Mouse (Mus musculus) kidney, embryonic 16.5 days (tissue): ENCODE data around the gene Zkscan16. TPM values are rescaled to one million over a fixed set of nuclear protein-coding genes. Genes with fewer than 3 reads are reported as not detected.
A peak's percentile ranks its signal among the peaks of the same experiment; 100 is the strongest.

Experiments used
- ATAC-seq: fragments of 200-750 bp; cut with Nextera tagmentation; 2 replicates; pipeline ENCODE4 v1.8.0; 2017; ENCODE audit warnings: moderate TSS enrichment; ENCODE audit not compliant: low FRiP score, low TSS enrichment
- H3K27ac ChIP-seq: fragments of 300-500 bp; sonication (generic); 2 replicates; pipeline ENCODE4 v1.5.1; 2014; ENCODE audit warnings: low read length
- H3K27me3 ChIP-seq: fragments of 300-500 bp; sonication (generic); 2 replicates; pipeline ENCODE4 v1.6.1; 2014; ENCODE audit warnings: low read length, control low read depth, mixed read lengths; ENCODE audit not compliant: insufficient read depth
- H3K36me3 ChIP-seq: fragments of 300-500 bp; sonication (generic); 2 replicates; pipeline ENCODE4 v1.6.1; 2014; ENCODE audit warnings: low read length, control low read depth, mixed read lengths; ENCODE audit not compliant: insufficient read depth
- H3K4me1 ChIP-seq: fragments of 300-500 bp; sonication (generic); 2 replicates; pipeline ENCODE4 v1.6.1; 2014; ENCODE audit warnings: low read length, control low read depth, mixed read lengths; ENCODE audit not compliant: insufficient read depth
- H3K4me2 ChIP-seq: fragments of 300-500 bp; sonication (generic); replicated peaks from 2 replicates; pipeline ENCODE4 v1.6.1; 2014; ENCODE audit warnings: low read depth, low read length
- H3K4me3 ChIP-seq: fragments of 300-500 bp; sonication (generic); 2 replicates; pipeline ENCODE4 v1.5.1; 2014; ENCODE audit warnings: mild to moderate bottlenecking, low read length
- H3K9ac ChIP-seq: fragments of 300-500 bp; sonication (generic); replicated peaks from 2 replicates; pipeline ENCODE4 v1.6.1; 2014; ENCODE audit warnings: low read length
- H3K9me3 ChIP-seq: fragments of 300-500 bp; sonication (generic); 2 replicates; pipeline ENCODE4 v1.6.1; 2016; ENCODE audit warnings: low read length, control low read depth
- WGBS: fragments of 180-500 bp; shearing (Covaris S2); extraction: QIAGEN DNeasy Blood & Tissue Kit; methylation state at CpG from one replicate; pipeline ENCODE4 v1.1.7; 2014; 5-methylcytosine and 5-hydroxymethylcytosine counted together
- polyA plus RNA-seq: library from polyadenylated mRNA; unstranded; fragments of >200 nt; fragmentation: Nextera tagmentation; extraction: Ambion mirVana; gene quantifications from 2 replicates; pipeline ENCODE4 v1.2.1, GENCODE M21; 2015

Zkscan16 gene
- polyA plus RNA-seq, 1 experiment from 2014 or later: 0.46 TPM

DNA sequence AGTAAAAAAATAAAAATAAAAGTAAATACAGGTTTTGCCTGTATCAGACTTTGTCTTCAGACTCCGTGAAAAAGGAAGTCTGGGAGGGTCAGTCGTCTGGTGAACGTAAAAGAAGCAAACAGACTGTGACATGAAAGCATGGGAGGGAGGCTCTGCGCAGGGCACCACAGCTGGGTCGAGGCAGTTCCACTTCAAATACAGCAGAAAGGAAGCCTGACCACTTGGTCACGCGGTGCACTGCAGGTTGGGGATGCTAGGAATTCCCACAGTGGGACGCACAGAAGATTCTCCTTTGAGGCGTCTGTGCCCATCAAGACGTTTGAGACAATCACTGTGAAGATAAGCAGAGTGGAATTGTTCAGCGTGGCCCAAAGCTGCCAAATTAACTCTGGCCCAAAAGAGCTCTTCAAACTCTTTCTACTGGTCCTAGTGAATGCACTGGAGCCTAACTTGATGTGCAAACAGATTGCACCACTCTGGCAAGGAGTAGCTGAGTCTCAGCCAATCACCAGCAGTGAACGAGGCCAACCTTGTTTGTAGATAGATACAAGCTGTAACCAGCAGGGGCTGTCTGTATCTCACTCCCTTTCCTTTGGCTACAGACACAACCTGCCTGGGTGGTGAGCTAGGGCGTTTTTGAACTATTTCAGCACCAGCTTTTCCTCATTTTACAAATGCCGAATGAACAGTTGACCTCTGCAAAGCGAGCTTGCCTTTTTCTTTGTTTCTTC lies 8.5 kb upstream of the Zkscan16 start:
- Histone ChIP-seq H3K4me1 (peaks cover 5% of the 10 kb centered on the region; the same call in 1 of the 2 replicates), H3K9ac (no peak overlapping the region), H3K4me3 (no peak overlapping the region), H3K36me3 (no peaks in the 10 kb centered on the region), H3K4me2 (no peak overlapping the region), H3K27ac (no peak overlapping the region), H3K9me3 (0 out of 2 replicates have a peak, but pooled peaks cover 6% of the 10 kb centered on the region), H3K27me3 (no peaks in the 10 kb centered on the region)
- 35% methylated on average over 15 of the region's 15 CpGs for WGBS
- peak; percentile 85; the same call in 1 of the 2 replicates for ATAC-seq

- H3K4me3 ChIP-seq: no peak overlapping the region
- no peak overlapping the region for H3K4me2 ChIP-seq
- 0 out of 2 replicates have a peak, but pooled peaks cover 6% of the 10 kb centered on the region for H3K9me3 ChIP-seq
- no peak overlapping the region for H3K9ac ChIP-seq
- no peak overlapping the region for H3K27ac ChIP-seq
- H3K27me3 ChIP-seq: no peaks in the 10 kb centered on the region
- no peak for ATAC-seq
- H3K36me3 ChIP-seq: no peaks in the 10 kb centered on the region
- WGBS: 63% methylated on average over 3 of the region's 3 CpGs
- H3K4me1 ChIP-seq: peaks cover 5% of the 10 kb centered on the region; the same call in 1 of the 2 replicates
These were observed 7.6 kb upstream of the Zkscan16 start for GRCm38 (mm10) chr4:58935846-58936245.

- Histone ChIP-seq H3K4me1 (peaks cover 8% of the 10 kb centered on the region), H3K27ac (no peak overlapping the region), H3K4me2 (no peak overlapping the region), H3K4me3 (no peak overlapping the region), H3K9ac (no peak overlapping the region), H3K27me3 (no peaks in the 10 kb centered on the region), H3K9me3 (no peaks in the 10 kb centered on the region), H3K36me3 (no peaks in the 10 kb centered on the region)
- no peak for ATAC-seq
These were observed 1.8 kb upstream of the Zkscan16 start for GRCm38 (mm10) chr4:58941638-58942037.

DNA sequence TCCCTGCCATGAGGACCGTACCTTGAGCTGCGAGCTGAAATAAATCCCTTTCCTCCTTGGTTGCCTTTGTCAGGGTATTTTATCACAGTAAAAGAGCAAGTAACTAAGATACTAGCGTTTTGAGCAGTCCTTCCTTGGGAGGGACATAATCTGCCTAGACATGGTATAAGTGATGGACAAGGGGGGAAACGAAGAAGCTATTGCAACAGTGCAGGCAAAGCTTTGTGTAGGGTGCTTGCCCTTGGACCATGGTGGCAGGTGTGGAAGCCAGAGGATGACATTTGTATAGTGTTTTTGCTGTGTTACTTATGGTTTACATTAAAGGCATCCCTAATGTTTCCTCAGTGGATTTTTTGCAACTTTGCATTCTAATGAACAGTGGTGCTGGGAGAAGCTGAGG lies 486 bp upstream of the Zkscan16 start:
- Histone ChIP-seq H3K4me2 (peak overlapping the region; percentile 83), H3K27me3 (no peaks in the 10 kb centered on the region), H3K4me1 (peaks cover 8% of the 10 kb centered on the region), H3K9ac (peak overlapping the region; percentile 71), H3K9me3 (no peaks in the 10 kb centered on the region), H3K36me3 (no peaks in the 10 kb centered on the region), H3K27ac (no peak overlapping the region), H3K4me3 (peak overlapping the region; percentile 74)
- ATAC-seq: 0 out of 2 replicates have a peak, but pooled peaks have one; percentile 28
- 77% methylated on average over 4 of the region's 4 CpGs for WGBS

DNA sequence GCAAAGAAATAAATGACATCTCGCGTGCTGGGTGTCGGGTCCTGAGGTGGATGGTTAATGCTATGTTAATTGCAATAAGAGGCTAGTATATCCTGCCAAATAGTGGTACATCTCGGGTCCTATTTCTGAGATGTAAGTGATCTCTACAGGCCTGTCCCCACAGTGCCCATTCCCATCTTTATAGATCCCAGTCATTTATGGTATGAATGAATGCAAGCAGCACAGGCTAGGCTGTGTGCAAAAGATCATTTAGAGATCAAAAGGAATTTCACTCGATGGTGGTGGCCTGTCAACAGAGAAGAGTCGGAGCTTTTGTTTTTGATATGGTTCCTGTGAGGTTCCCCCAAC lies 752 bp downstream of the Zkscan16 start:
- H3K27me3 ChIP-seq: no peaks in the 10 kb centered on the region
- H3K4me1 ChIP-seq: peaks cover 8% of the 10 kb centered on the region
- peak overlapping the region; percentile 74 for H3K4me3 ChIP-seq
- no peaks in the 10 kb centered on the region for H3K36me3 ChIP-seq
- peak; percentile 57; the same call in 1 of the 2 replicates for ATAC-seq
- peak overlapping the region; percentile 71; the same call in 1 of the 2 replicates for H3K9ac ChIP-seq
- H3K27ac ChIP-seq: no peak overlapping the region
- WGBS: 13% methylated on average over 6 of the region's 6 CpGs
- H3K9me3 ChIP-seq: no peaks in the 10 kb centered on the region
- H3K4me2 ChIP-seq: peak overlapping the region; percentile 83

DNA sequence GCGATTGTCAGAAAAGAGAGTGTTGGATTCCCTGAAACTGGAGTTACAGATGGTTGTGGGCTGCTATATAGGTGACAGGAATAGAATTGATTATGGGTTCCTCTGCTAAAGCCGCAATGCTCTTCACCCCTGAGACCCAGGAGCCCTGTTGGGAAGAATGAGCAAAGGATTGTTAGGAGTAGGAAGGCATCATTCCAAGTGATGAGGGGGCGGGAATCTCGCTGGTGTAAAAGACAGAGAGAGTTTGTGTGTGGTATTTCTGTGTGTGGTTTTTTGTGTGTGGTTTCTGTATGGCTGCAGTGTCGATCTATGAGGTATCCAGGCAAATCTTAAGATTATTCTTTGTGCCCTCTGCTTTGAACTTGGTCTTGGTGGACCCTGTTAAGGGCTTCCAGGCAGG lies 1.3 kb downstream of the Zkscan16 start:
- Histone ChIP-seq H3K27ac (no peak overlapping the region), H3K4me2 (no peak overlapping the region), H3K36me3 (no peaks in the 10 kb centered on the region), H3K4me3 (no peak overlapping the region), H3K9ac (no peak overlapping the region), H3K4me1 (peaks cover 8% of the 10 kb centered on the region), H3K27me3 (no peaks in the 10 kb centered on the region), H3K9me3 (no peaks in the 10 kb centered on the region)
- WGBS: 54% methylated on average over 5 of the region's 5 CpGs
- no peak for ATAC-seq

- no peaks in the 10 kb centered on the region for H3K9me3 ChIP-seq
- H3K27me3 ChIP-seq: no peaks in the 10 kb centered on the region
- H3K36me3 ChIP-seq: no peaks in the 10 kb centered on the region
- no peak overlapping the region for H3K27ac ChIP-seq
- no peak overlapping the region for H3K9ac ChIP-seq
- no peak overlapping the region for H3K4me2 ChIP-seq
- no peak overlapping the region for H3K4me3 ChIP-seq
- WGBS: 79% methylated on average over 4 of the region's 4 CpGs
- H3K4me1 ChIP-seq: peaks cover 8% of the 10 kb centered on the region
- ATAC-seq: no peak
These were observed 5.0 kb downstream of the Zkscan16 start for GRCm38 (mm10) chr4:58948391-58948790.

GRCm38 (mm10) chr4:58952630-58953029 lies 9.2 kb downstream of the Zkscan16 start:
- Histone ChIP-seq H3K4me1 (no peaks in the 10 kb centered on the region), H3K4me2 (no peak overlapping the region), H3K4me3 (no peak overlapping the region), H3K36me3 (no peaks in the 10 kb centered on the region), H3K27ac (no peak overlapping the region), H3K9ac (no peak overlapping the region), H3K9me3 (no peaks in the 10 kb centered on the region), H3K27me3 (no peaks in the 10 kb centered on the region)
- ATAC-seq: no peak
- WGBS: 88% methylated on average over 11 of the region's 11 CpGs

DNA sequence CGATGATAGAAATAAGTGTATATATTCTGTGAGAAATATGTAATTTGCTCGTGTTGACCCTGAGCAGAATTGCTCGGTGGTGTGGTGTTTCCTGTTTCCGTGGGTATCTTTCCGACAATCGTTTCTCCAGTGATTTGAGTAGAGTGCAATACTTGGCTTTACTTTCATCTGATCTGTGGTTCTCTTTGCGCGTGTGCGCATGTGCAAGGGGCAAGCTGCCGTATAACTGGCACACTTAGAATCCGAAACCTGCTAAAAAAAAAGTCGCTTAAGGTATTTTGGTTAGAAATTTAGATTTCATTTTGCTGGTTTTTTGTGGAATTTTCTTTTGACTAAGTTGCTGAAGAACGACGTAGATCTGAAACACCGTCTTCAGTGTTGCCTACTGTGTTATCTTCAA lies 18.3 kb downstream of the Zkscan16 start:
- Histone ChIP-seq H3K4me2 (no peak overlapping the region), H3K36me3 (no peaks in the 10 kb centered on the region), H3K9me3 (no peaks in the 10 kb centered on the region), H3K27me3 (no peaks in the 10 kb centered on the region), H3K9ac (no peak overlapping the region), H3K4me1 (no peaks in the 10 kb centered on the region), H3K4me3 (no peak overlapping the region), H3K27ac (no peak overlapping the region)
- WGBS: 93% methylated on average over 15 of the region's 15 CpGs
- ATAC-seq: no peak

DNA sequence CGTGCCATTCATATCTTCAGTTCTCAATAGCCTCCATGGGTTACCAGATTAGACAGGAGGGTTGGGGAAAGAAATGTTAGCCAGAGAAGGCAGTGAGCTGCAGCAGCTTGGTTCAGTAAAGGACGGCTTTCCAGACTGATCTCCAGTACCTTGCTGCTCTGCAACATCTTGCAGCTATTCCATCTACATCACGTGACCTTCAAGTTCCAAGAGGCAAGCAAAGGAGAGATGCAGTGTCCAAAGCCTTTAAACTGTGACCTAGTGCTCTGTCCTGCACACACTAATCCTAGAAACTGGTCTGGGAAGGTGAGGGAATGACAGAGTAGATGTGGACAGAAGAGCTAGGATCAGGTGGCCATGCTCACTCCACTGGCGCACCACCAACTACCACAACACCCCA lies 19.8 kb downstream of the Zkscan16 start:
- no peaks in the 10 kb centered on the region for H3K9me3 ChIP-seq
- H3K36me3 ChIP-seq: no peaks in the 10 kb centered on the region
- no peak for ATAC-seq
- no peaks in the 10 kb centered on the region for H3K27me3 ChIP-seq
- 91% methylated on average over 4 of the region's 4 CpGs for WGBS
- no peak overlapping the region for H3K27ac ChIP-seq
- no peaks in the 10 kb centered on the region for H3K4me1 ChIP-seq
- H3K9ac ChIP-seq: no peak overlapping the region
- H3K4me2 ChIP-seq: no peak overlapping the region
- H3K4me3 ChIP-seq: no peak overlapping the region
